Mouse (Mus musculus): ENCODE results near the gene Acta1.

The Acta1 gene

GRCm38 (mm10) chr8:123894502-123895097 lies at the start of gene Acta1:
Gene Acta1, minus strand, starts transcription at chr8:123894751.
- DNase-seq (ENCODE audit: low read depth, low spot score) = no peak

DNA sequence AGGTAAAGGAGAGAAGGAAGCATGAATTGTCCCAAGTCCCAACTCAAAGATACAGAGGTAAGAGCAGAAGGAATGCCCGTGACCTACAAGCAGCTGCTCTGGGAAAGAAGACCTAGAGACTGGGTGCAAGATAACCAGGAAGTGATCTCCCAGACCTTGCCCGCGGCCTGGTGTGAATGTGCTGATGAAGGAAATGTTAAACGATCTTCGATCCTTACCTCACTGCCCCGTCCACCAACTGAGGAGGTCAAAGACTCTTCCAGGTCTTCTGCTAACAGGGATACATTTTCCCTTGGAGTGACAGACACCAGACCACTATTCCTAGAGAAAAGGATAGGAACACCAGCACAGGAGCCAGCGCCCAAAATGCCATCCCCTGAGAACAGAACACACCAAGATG lies 34.5 kb upstream of the Acta1 start:
- DNase-seq (ENCODE audit: low read depth, low spot score) = no peak

GRCm38 (mm10) chr8:123925671-123926070 lies 31.1 kb upstream of the Acta1 start:
- no peak for DNase-seq (ENCODE audit: low read depth, low spot score)

- peak; percentile 76 for DNase-seq (ENCODE audit: low read depth, low spot score)
These were observed 30.2 kb upstream of the Acta1 start for GRCm38 (mm10) chr8:123924719-123925118.

GRCm38 (mm10) chr8:123914635-123915034 lies 20.1 kb upstream of the Acta1 start:
- no peak for DNase-seq (ENCODE audit: low read depth, low spot score)

DNA sequence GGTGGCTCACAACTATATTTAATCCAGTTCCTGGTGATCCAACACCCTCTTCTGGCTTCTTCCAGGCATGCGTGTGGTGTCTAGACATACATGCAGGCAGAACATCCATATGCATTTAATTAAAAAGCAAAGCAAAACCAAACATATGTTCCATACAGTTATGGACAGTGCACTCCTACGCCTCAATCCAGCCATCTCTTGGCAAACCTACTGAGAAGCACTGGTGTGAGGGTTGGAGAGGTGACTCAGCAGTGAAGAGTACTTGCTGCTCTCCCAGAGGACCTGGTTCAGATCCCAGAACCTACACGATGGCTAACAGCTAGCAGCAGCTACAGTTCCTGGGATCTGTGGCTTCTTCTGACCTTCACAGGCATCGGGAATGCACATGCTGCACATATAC lies 17.7 kb upstream of the Acta1 start:
- DNase-seq (ENCODE audit: low read depth, low spot score) = no peak

DNA sequence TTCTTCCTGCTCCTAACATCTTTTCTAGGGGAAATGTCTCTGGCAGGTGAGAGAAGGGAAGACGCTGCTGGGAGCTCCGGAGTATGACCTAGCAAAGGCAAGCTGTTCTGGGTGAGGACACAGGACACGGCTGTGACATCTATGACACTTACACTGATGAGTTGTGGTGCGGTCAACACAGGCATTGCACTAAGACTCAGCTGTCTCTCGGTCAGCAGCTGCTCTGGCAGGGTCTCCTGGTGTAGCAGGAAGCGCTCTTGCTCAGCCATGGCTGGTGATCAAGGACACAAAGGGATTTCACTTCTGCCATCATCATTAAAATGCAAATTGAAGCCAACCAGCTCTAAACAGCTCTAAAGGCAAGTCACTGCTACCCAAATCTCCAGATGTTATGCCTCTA lies 13.1 kb upstream of the Acta1 start:
- DNase-seq (ENCODE audit: low read depth, low spot score) = no peak

- DNase-seq (ENCODE audit: low read depth, low spot score) = no peak
These were observed 8.1 kb upstream of the Acta1 start for GRCm38 (mm10) chr8:123902653-123903052.

DNA sequence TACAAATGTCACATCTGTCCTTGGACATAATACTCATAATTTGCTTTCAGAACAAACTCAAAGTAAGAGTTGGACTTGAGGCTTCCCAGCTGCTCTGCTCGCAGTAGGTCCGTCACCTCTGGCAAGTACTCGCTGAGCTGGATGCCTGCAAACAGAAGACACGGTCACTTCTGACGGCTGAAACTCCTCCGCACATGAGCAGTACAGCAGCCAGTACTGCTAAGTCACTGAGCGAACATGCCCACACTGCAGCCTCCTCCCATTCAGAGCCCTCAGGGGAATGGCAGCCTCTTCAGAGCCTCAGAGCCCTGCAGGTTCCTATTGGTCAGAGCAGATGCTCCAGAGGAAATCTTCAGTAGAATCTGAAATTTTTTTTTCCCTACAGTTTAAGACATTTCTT lies 4.8 kb upstream of the Acta1 start:
- DNase-seq (ENCODE audit: low read depth, low spot score) = no peak

DNA sequence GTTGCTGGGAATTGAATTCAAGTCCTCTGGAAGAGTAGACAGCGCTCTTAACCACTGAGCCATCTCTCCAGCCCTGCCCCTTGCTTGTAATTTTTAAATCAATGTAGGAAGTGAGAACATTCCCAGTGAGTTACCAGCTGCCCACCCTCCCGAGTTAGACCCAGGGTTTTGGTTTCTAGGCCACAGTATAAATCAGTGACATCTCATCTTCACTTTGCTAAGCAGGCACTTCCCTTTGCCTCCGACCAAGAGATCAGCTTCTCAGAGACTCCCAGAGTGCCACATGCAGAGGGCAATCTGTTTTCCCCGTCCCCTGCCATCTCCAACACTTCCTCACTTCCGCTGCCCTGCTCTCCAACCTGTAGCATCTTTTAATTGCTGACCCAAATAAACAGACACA lies 4.0 kb upstream of the Acta1 start:
- no peak for DNase-seq (ENCODE audit: low read depth, low spot score)

DNA sequence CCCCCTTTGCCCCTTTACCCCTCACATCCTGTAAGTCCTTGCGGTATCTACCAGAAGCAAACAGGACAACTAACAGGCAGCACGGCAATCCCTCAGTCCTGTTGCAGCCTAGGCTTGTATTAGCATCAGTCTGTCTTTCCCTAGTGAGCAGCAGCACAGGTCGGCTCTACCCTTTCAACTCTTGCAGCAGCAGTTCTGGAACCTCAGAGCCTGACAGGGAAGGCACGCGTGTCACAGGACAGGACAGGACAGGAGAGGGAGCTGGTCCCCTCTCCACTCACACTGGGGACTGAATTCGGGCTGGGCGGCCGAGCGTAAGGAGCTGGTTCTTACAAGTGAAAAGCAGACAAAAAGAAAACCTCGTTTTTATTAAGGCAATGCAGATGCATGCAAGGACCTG lies 2.2 kb upstream of the Acta1 start:
- DNase-seq (ENCODE audit: low read depth, low spot score) = no peak

- no peak for DNase-seq (ENCODE audit: low read depth, low spot score)
These were observed 1.8 kb upstream of the Acta1 start for GRCm38 (mm10) chr8:123896366-123896761.

DNA sequence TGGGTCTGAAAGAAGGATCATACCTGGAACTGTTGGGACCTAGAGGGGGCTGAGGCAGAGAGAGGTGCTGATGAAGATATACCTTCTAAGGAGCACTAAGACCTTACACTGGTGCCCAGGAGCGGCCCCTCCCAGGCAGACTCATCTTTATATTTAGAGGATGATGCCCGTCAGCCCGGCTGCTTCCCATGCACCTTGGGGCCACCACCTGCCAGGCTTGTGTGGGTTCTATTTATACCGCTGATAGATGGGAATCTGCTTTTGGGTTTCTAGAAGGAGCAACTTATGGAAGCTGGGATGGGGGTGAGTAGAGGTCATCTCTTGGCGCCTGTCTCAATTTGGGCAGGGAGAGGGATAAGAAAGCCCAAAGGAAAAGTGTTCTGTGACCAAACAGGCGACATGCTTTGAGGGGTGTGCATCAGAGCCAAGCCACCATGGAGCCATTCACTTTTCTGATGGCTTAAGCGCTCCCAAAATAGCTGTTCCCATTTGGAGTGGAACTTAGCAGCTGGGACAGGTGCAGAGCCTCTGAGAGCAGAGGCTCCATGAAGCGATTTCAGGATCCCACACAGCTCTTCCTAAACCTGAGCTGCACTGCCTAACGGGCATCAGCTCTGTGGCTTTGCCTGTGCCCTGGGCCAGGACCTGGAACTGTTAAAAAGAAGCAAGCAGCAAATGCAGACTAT lies 1.3 kb upstream of the Acta1 start:
- DNase-seq (ENCODE audit: low read depth, low spot score) = no peak

- no peak for DNase-seq (ENCODE audit: low read depth, low spot score)
These were observed 679 bp upstream of the Acta1 start for GRCm38 (mm10) chr8:123895230-123895629.

GRCm38 (mm10) chr8:123893413-123893812 lies 1.1 kb downstream of the Acta1 start:
- no peak for DNase-seq (ENCODE audit: low read depth, low spot score)

DNA sequence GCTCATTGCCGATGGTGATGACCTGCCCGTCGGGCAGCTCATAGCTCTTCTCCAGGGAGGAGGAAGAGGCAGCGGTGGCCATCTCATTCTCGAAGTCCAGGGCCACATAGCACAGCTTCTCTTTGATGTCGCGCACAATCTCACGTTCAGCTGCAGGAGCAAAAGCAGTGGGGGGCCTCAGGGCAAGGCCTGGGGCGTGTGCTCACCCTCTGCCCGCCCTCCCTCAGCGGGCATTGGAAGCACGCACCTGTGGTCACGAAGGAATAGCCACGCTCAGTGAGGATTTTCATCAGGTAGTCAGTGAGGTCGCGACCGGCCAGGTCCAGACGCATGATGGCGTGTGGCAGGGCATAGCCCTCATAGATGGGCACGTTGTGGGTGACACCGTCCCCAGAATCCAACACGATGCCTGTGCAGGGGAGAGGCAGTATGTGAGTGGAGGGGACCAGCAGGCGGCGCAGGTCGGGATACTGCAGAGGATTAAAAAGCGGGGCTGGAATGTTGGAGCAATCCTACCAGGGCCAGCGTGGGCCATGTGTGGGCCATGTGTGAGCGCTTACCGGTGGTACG lies 1.9 kb downstream of the Acta1 start:
- DNase-seq (ENCODE audit: low read depth, low spot score) = no peak

GRCm38 (mm10) chr8:123891883-123892585 lies 2.5 kb downstream of the Acta1 start:
- DNase-seq (ENCODE audit: low read depth, low spot score) = no peak

- no peak for DNase-seq (ENCODE audit: low read depth, low spot score)
These were observed 3.3 kb downstream of the Acta1 start for GRCm38 (mm10) chr8:123891271-123891670.

GRCm38 (mm10) chr8:123889797-123890196 lies 4.8 kb downstream of the Acta1 start:
- DNase-seq (ENCODE audit: low read depth, low spot score) = no peak

DNA sequence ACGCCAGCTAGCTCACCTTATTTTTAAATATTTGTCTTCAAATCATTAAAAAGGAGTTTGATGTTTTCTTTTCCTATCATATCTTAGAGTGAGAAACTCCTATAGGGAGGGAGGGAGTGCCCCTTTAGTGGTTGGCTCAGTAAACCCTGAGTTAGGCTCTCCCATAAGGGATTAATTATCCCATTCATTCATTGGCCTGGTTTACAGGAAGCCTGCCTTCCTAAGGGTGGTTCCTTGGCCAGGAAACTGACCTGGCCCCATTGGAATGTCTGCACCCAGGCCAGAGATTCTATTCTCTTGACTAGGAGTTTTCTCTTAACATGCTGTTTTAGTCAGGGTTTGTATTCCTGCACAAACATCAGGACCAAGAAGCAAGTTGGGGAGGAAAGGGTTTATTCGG lies 6.6 kb downstream of the Acta1 start:
- DNase-seq (ENCODE audit: low read depth, low spot score) = no peak

- no peak for DNase-seq (ENCODE audit: low read depth, low spot score)
These were observed 7.4 kb downstream of the Acta1 start for GRCm38 (mm10) chr8:123887163-123887562.

DNA sequence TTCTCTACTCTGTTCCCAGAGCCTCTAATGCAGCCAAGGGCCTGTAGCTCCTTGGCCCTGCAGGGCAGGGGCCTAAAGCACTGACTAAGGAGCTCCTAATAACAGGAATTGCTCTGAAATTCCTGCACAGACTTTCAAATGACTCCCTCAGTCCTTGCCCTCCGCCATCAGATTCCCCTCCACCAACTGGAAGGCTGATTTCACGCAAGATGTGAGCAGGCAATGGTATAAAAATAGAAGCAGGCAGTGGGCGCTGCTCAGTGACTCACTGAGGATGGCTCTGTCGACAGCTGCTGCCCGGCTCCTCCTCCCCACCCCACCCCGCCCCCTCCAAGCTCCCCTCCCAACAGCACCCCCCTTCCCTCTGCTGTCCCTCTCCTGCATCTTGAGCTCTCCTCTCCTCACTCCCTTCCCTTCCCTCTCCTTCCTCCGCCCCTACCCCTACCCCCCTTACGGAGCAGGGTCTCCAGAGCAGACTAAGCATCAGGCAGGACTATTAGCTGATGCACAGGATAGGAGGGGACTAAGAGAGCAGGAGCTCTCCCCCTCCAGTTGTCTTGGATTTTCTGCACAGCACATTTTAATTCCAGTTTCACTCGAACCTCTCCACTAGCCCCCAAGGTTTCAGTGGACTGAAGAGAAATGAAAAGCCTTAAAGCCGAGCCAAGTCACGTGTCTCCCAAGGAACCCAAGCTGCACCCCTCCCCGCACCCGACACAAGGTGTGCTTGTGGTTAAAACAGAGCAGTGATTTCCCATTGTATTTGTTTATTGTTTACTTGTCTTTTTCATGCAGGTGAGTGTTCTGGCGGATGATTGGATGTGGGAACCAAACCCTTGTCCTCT lies 9.6 kb downstream of the Acta1 start:
- no peak for DNase-seq (ENCODE audit: low read depth, low spot score)

Measured in retina, postnatal 7 days (tissue).